Mouse (Mus musculus) intestine, embryonic 16.5 days (tissue): ENCODE results near the gene Hsd3b6. TPM values are rescaled to one million over a fixed set of nuclear protein-coding genes. Genes with fewer than 3 reads are reported as not detected.

Experiments used
- polyA plus RNA-seq: library from polyadenylated mRNA; unstranded; fragments of >200 nt; fragmentation: Nextera tagmentation; extraction: Ambion mirVana; gene quantifications from 2 replicates; pipeline ENCODE4 v1.2.1, GENCODE M21; 2015

Gene Hsd3b6
- polyA plus RNA-seq, 1 experiment from 2014 or later = 0.27 TPM

Other genes starting within 250 kb of the Hsd3b6 start
- not detected in 2 replicates for gene Gm10681, start 225.6 kb downstream of the Hsd3b6 start, polyA plus RNA-seq
- gene Hsd3b5, start 184.2 kb downstream of the Hsd3b6 start, polyA plus RNA-seq = not detected in 2 replicates
- 0.56 and 0.77 TPM in 2 replicates for gene Hsd3b2, start 89.9 kb downstream of the Hsd3b6 start, polyA plus RNA-seq
- gene Hsd3b3, start 51.3 kb downstream of the Hsd3b6 start, polyA plus RNA-seq = 25.9 and 35.3 TPM in 2 replicates
- 0.67 and 16.6 TPM in 2 replicates for gene Hsd3b1, start 45.4 kb upstream of the Hsd3b6 start, polyA plus RNA-seq
- 64.9 and 77.4 TPM in 2 replicates for gene Hao2, start 78.8 kb upstream of the Hsd3b6 start, polyA plus RNA-seq